Mouse (Mus musculus) frontal cortex, postnatal 36 days (tissue): ENCODE measurements around the gene Cgas.

ENCODE experiments used
- DNase-seq, 2 experiments: peaks; one replicate each; pipeline ENCODE4 v3.0.0; 2022; ENCODE audit warnings: low spot score in 2 of 2

Cgas gene

GRCm38 (mm10) chr9:78385893-78386292 is 57.1 kb downstream of the Cgas start:
- no peak for DNase-seq
